Mouse (Mus musculus): ENCODE data around the gene Sik2. TPM values are rescaled to one million over a fixed set of nuclear protein-coding genes. Genes with fewer than 3 reads are reported as not detected.
A peak's percentile ranks its signal among the peaks of the same experiment; 100 is the strongest.

Gene Sik2
- polyA plus RNA-seq, 1 experiment = 14.9 TPM

- Histone ChIP-seq H3K9ac (ENCODE audit: low read depth, poor library complexity, severe bottlenecking) (no peak overlapping the region), H3K4me3 (ENCODE audit: low read depth, low read length) (no peak overlapping the region), H3K27me3 (ENCODE audit: control insufficient read depth, insufficient read depth, low read length, poor library complexity, severe bottlenecking) (no peaks in the 10 kb centered on the region), H3K4me1 (ENCODE audit: control insufficient read depth, insufficient read depth, low read length) (peaks cover 2% of the 10 kb centered on the region), H3K36me3 (ENCODE audit: control insufficient read depth, insufficient read depth, low read length, poor library complexity, severe bottlenecking) (no peaks in the 10 kb centered on the region), H3K9me3 (replicated peaks; ENCODE audit: control insufficient read depth, insufficient read depth, low read length, poor library complexity, severe bottlenecking) (no peaks in the 10 kb centered on the region), H3K27ac (ENCODE audit: insufficient read depth, low read length) (0 out of 2 replicates have a peak overlapping the region, but pooled peaks have one; percentile 20)
- TF ChIP-seq CTCF (IDR thresholded peaks at IDR 0.05; ENCODE audit: low read depth, low read length) (no peak), EP300 (IDR thresholded peaks at IDR 0.05; ENCODE audit: insufficient read depth, low read depth, low read length) (0 out of 2 replicates have a peak, but pooled peaks have one; percentile 12)
Observed at GRCm38 (mm10) chr9:50847606-50848368, 161.1 kb downstream of the Sik2 start.

- Histone ChIP-seq H3K4me1 (ENCODE audit: control insufficient read depth, insufficient read depth, low read length) (peaks cover 2% of the 10 kb centered on the region), H3K27ac (ENCODE audit: insufficient read depth, low read length) (no peak overlapping the region), H3K27me3 (ENCODE audit: control insufficient read depth, insufficient read depth, low read length, poor library complexity, severe bottlenecking) (no peaks in the 10 kb centered on the region), H3K4me3 (ENCODE audit: low read depth, low read length) (no peak overlapping the region), H3K9me3 (replicated peaks; ENCODE audit: control insufficient read depth, insufficient read depth, low read length, poor library complexity, severe bottlenecking) (no peaks in the 10 kb centered on the region), H3K36me3 (ENCODE audit: control insufficient read depth, insufficient read depth, low read length, poor library complexity, severe bottlenecking) (no peaks in the 10 kb centered on the region), H3K9ac (ENCODE audit: low read depth, poor library complexity, severe bottlenecking) (no peak overlapping the region)
- TF ChIP-seq POLR2A (IDR thresholded peaks at IDR 0.05; ENCODE audit: insufficient read depth, low read length) (no peak), EP300 (IDR thresholded peaks at IDR 0.05; ENCODE audit: insufficient read depth, low read depth, low read length) (no peak), CTCF (IDR thresholded peaks at IDR 0.05; ENCODE audit: low read depth, low read length) (no peak)
Observed at GRCm38 (mm10) chr9:50847133-50847532, 161.7 kb downstream of the Sik2 start.

DNA sequence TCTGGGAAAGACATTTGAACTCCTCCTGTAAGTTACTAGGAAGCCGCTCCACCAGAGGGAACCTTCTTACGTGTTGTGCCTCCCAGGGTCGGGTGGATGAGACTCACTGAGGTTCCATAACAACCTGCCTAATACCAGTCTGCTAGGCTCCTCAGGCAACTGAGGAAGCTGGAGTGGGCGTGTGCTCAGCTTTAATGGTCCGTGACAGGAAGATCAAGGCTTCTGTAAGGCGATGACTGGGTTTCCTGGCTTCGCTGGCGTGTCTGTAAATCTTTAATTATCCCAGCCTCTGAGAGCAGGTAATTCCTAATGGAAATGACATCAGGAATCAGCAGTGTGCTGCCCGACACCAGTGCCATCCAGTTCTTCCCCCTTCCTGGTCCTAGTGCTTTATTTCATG is 163.3 kb downstream of the Sik2 start:
- peaks cover 2% of the 10 kb centered on the region for H3K4me1 ChIP-seq (ENCODE audit: control insufficient read depth, insufficient read depth, low read length)
- H3K9ac ChIP-seq (ENCODE audit: low read depth, poor library complexity, severe bottlenecking) = no peak overlapping the region
- H3K9me3 ChIP-seq (replicated peaks; ENCODE audit: control insufficient read depth, insufficient read depth, low read length, poor library complexity, severe bottlenecking) = no peaks in the 10 kb centered on the region
- TF ChIP-seq POLR2A (IDR thresholded peaks at IDR 0.05; ENCODE audit: insufficient read depth, low read length) = no peak
- TF ChIP-seq CTCF (IDR thresholded peaks at IDR 0.05; ENCODE audit: low read depth, low read length) = no peak
- no peak for TF ChIP-seq EP300 (IDR thresholded peaks at IDR 0.05; ENCODE audit: insufficient read depth, low read depth, low read length)
- no peak overlapping the region for H3K27ac ChIP-seq (ENCODE audit: insufficient read depth, low read length)
- no peak overlapping the region for H3K4me3 ChIP-seq (ENCODE audit: low read depth, low read length)
- H3K27me3 ChIP-seq (ENCODE audit: control insufficient read depth, insufficient read depth, low read length, poor library complexity, severe bottlenecking) = no peaks in the 10 kb centered on the region
- H3K36me3 ChIP-seq (ENCODE audit: control insufficient read depth, insufficient read depth, low read length, poor library complexity, severe bottlenecking) = no peaks in the 10 kb centered on the region

DNA sequence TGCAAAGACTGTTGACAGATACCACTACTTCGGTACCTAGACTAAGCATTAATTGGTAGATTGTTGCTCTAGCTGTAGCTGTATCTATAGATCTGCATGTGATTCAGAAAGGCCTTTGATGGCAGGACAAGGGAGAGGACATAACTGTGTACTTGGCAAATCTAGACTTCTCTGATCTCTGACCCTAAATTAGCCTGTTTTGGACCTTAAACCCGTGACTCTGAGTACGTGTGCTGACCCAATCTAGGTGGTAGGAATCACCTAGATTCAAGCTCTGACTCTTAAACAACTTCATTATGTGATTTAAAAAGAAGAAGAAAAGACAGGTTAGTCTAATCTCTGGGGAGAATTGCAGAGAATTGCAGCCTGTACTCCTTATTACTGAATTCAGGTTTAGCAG is 163.8 kb downstream of the Sik2 start, which contains the start of gene Ppp2r1b:
Gene Ppp2r1b, plus strand, starts transcription at position 221 of the 400 bp plus-strand sequence.
- TF ChIP-seq CTCF (IDR thresholded peaks at IDR 0.05; ENCODE audit: low read depth, low read length) (no peak), POLR2A (IDR thresholded peaks at IDR 0.05; ENCODE audit: insufficient read depth, low read length) (no peak), EP300 (IDR thresholded peaks at IDR 0.05; ENCODE audit: insufficient read depth, low read depth, low read length) (no peak)
- Histone ChIP-seq H3K36me3 (ENCODE audit: control insufficient read depth, insufficient read depth, low read length, poor library complexity, severe bottlenecking) (no peaks in the 10 kb centered on the region), H3K4me3 (ENCODE audit: low read depth, low read length) (no peak within 1 kb of the TSS), H3K27me3 (ENCODE audit: control insufficient read depth, insufficient read depth, low read length, poor library complexity, severe bottlenecking) (no peaks in the 10 kb centered on the region), H3K27ac (ENCODE audit: insufficient read depth, low read length) (no peak within 1 kb of the TSS), H3K4me1 (ENCODE audit: control insufficient read depth, insufficient read depth, low read length) (peaks cover 2% of the 10 kb centered on the region), H3K9ac (ENCODE audit: low read depth, poor library complexity, severe bottlenecking) (no peak within 1 kb of the TSS), H3K9me3 (replicated peaks; ENCODE audit: control insufficient read depth, insufficient read depth, low read length, poor library complexity, severe bottlenecking) (no peaks in the 10 kb centered on the region)

Other genes starting within 250 kb of the Sik2 start
- 8.5 and 9.0 TPM in 2 replicates for gene Fdxacb1, start 240.8 kb downstream of the Sik2 start, polyA plus RNA-seq (2011; ENCODE audit: insufficient read depth, insufficient read length, low read depth, missing spikeins)
- gene Alg9, start 234.1 kb downstream of the Sik2 start, polyA plus RNA-seq (2011; ENCODE audit: insufficient read depth, insufficient read length, low read depth, missing spikeins) = 23.5 and 30.3 TPM in 2 replicates
- 12.4 and 13.1 TPM in 2 replicates for gene 1110032A03Rik, start 233.6 kb downstream of the Sik2 start, polyA plus RNA-seq (2011; ENCODE audit: insufficient read depth, insufficient read length, low read depth, missing spikeins)
- 56.4 and 61.9 TPM in 2 replicates for gene Ppp2r1b, start 163.8 kb downstream of the Sik2 start, polyA plus RNA-seq (2011; ENCODE audit: insufficient read depth, insufficient read length, low read depth, missing spikeins)
- not detected in 2 replicates for gene Btg4, start 51.8 kb upstream of the Sik2 start, polyA plus RNA-seq (2011; ENCODE audit: insufficient read depth, insufficient read length, low read depth, missing spikeins)
- gene Layn, start 68.0 kb upstream of the Sik2 start, polyA plus RNA-seq (2011; ENCODE audit: insufficient read depth, insufficient read length, low read depth, missing spikeins) = 2.7 and 3.3 TPM in 2 replicates
- gene 4833427G06Rik, start 93.0 kb upstream of the Sik2 start, polyA plus RNA-seq (2011; ENCODE audit: insufficient read depth, insufficient read length, low read depth, missing spikeins) = not detected in 2 replicates
- not detected in 2 replicates for gene Gm32742, start 156.4 kb upstream of the Sik2 start, polyA plus RNA-seq (2011; ENCODE audit: insufficient read depth, insufficient read length, low read depth, missing spikeins)
- gene Pou2af1, start 204.6 kb upstream of the Sik2 start, polyA plus RNA-seq (2011; ENCODE audit: insufficient read depth, insufficient read length, low read depth, missing spikeins) = not detected in 2 replicates

All from ES-Bruce4 (cell line).